Mouse (Mus musculus): ENCODE measurements at regions not wholly inside any gene's neighbourhood (a gene's known extent, or its start where the extent isn't known, plus 50 kb on each side); places are given as distances from the start of the nearest gene placed in this dataset.

- DNase-seq = no peak
Measured at GRCm38 (mm10) chr1:51643640-51644039, 165.4 kb upstream of the Nabp1 start.

- no peak for DNase-seq
Measured at GRCm38 (mm10) chr1:51638519-51639302, 160.5 kb upstream of the Nabp1 start.

- DNase-seq = no peak
Measured at GRCm38 (mm10) chr1:51635881-51636515, 157.8 kb upstream of the Nabp1 start.

- no peak for DNase-seq
Measured at GRCm38 (mm10) chr1:51633795-51634194, 155.6 kb upstream of the Nabp1 start.

- DNase-seq = no peak
Measured at GRCm38 (mm10) chr1:51632851-51633250, 154.6 kb upstream of the Nabp1 start.

GRCm38 (mm10) chr1:51629848-51630247, 151.6 kb upstream of the Nabp1 start:
- no peak for DNase-seq

GRCm38 (mm10) chr1:51628137-51628793, 150.0 kb upstream of the Nabp1 start:
- no peak for DNase-seq

GRCm38 (mm10) chr1:51626303-51626702, 148.1 kb upstream of the Nabp1 start:
- DNase-seq = no peak

GRCm38 (mm10) chr1:51625079-51625478, 146.9 kb upstream of the Nabp1 start:
- no peak for DNase-seq

GRCm38 (mm10) chr1:51624551-51624950, 146.3 kb upstream of the Nabp1 start:
- DNase-seq = no peak

- no peak for DNase-seq
Measured at GRCm38 (mm10) chr1:51622986-51623385, 144.8 kb upstream of the Nabp1 start.

- DNase-seq = no peak
Measured at GRCm38 (mm10) chr1:51622181-51622862, 144.1 kb upstream of the Nabp1 start.

- DNase-seq = no peak
Measured at GRCm38 (mm10) chr1:51621062-51621461, 142.8 kb upstream of the Nabp1 start.

GRCm38 (mm10) chr1:51617502-51618251, 139.5 kb upstream of the Nabp1 start:
- peak; percentile 49 for DNase-seq

GRCm38 (mm10) chr1:51616091-51616490, 137.9 kb upstream of the Nabp1 start:
- no peak for DNase-seq

GRCm38 (mm10) chr1:51615523-51615922, 137.3 kb upstream of the Nabp1 start:
- peak; percentile 50 for DNase-seq

- DNase-seq = no peak
Measured at GRCm38 (mm10) chr1:51614700-51615099, 136.5 kb upstream of the Nabp1 start.

- DNase-seq = no peak
Measured at GRCm38 (mm10) chr1:51609295-51609694, 131.1 kb upstream of the Nabp1 start.

GRCm38 (mm10) chr1:51607437-51607855, 129.2 kb upstream of the Nabp1 start:
- DNase-seq = no peak

- no peak for DNase-seq
Measured at GRCm38 (mm10) chr1:51602071-51602470, 123.8 kb upstream of the Nabp1 start.

GRCm38 (mm10) chr1:51600425-51600824, 122.2 kb upstream of the Nabp1 start:
- no peak for DNase-seq
